Mouse (Mus musculus) lung, embryonic 15.5 days (tissue): Measurements from ENCODE around the gene Leap2. TPM values are rescaled to one million over a fixed set of nuclear protein-coding genes. Genes with fewer than 3 reads are reported as not detected.

ENCODE experiments used
- ATAC-seq: fragments of 200-750 bp; cut with Nextera tagmentation; 2 replicates; pipeline ENCODE4 v1.8.0; 2017; ENCODE audit warnings: moderate number of reproducible peaks, borderline replicate concordance; ENCODE audit not compliant: low FRiP score, low TSS enrichment; ENCODE audit errors: extremely low read depth
- H3K27ac ChIP-seq: fragments of 300-500 bp; sonication (generic); 2 replicates; pipeline ENCODE4 v1.5.1; 2015; ENCODE audit warnings: moderate library complexity, mild to moderate bottlenecking, inconsistent platforms
- H3K27me3 ChIP-seq: fragments of 300-500 bp; sonication (generic); 2 replicates; pipeline ENCODE4 v1.6.1; 2015; ENCODE audit warnings: inconsistent platforms
- H3K36me3 ChIP-seq: fragments of 300-500 bp; sonication (generic); 2 replicates; pipeline ENCODE4 v1.6.1; 2015; ENCODE audit warnings: inconsistent platforms
- H3K4me1 ChIP-seq: fragments of 300-500 bp; sonication (generic); 2 replicates; pipeline ENCODE4 v1.6.1; 2015; ENCODE audit warnings: inconsistent platforms
- H3K4me2 ChIP-seq: fragments of 300-500 bp; sonication (generic); 2 replicates; pipeline ENCODE4 v1.6.1; 2015; ENCODE audit warnings: inconsistent platforms, mild to moderate bottlenecking, moderate library complexity
- H3K4me3 ChIP-seq: fragments of 300-500 bp; sonication (generic); 2 replicates; pipeline ENCODE4 v1.5.1; 2015; ENCODE audit warnings: mild to moderate bottlenecking, inconsistent platforms
- H3K9ac ChIP-seq: fragments of 300-500 bp; sonication (generic); 2 replicates; pipeline ENCODE4 v1.6.1; 2015; ENCODE audit warnings: inconsistent platforms
- H3K9me3 ChIP-seq: fragments of 300-500 bp; sonication (generic); 2 replicates; pipeline ENCODE4 v1.6.1; 2016; ENCODE audit warnings: inconsistent platforms
- WGBS: fragments of 180-500 bp; shearing (Covaris S2); methylation state at CpG from one replicate; pipeline ENCODE4 v1.1.7; 2015; 5-methylcytosine and 5-hydroxymethylcytosine counted together
- polyA plus RNA-seq: library from polyadenylated mRNA; unstranded; fragments of >200 nt; fragmentation: Nextera tagmentation; extraction: Ambion mirVana; gene quantifications from 2 replicates; pipeline ENCODE4 v1.2.1, GENCODE M21; 2015

Gene Leap2
- 0.34 TPM in 1 of 2 replicates, not detected in the other for polyA plus RNA-seq

DNA sequence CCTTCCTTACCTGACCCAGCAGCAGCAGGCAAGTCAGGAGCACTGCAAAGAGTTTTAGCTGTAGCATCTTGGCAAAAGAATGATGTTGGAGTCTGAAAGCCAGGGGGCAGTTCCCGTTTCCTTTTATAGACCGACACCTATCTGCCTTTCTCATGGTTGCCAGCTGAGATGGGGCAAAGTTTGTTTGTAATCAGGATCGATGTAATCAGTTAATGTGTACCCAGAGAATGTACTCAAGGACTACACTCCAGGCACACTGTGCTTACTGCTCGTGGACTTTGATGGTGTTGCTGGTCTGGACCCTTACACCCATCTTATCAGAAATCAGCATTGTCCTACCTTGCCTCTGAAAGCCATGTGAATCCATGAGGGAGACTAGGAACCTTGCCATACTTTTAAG is at the start of gene Leap2:
Gene Leap2 (minus strand): TSS at position 135 of the 400 bp plus-strand sequence.
- Histone ChIP-seq H3K4me2 (no peak within 1 kb of the TSS), H3K36me3 (peaks cover 25% of the 10 kb centered on the region), H3K9me3 (no peaks in the 10 kb centered on the region), H3K9ac (no peak within 1 kb of the TSS), H3K4me1 (no peaks in the 10 kb centered on the region), H3K4me3 (no peak within 1 kb of the TSS), H3K27ac (no peak within 1 kb of the TSS), H3K27me3 (no peaks in the 10 kb centered on the region)
- no peak for ATAC-seq
- 75% methylated on average over 4 of the region's 4 CpGs for WGBS

DNA sequence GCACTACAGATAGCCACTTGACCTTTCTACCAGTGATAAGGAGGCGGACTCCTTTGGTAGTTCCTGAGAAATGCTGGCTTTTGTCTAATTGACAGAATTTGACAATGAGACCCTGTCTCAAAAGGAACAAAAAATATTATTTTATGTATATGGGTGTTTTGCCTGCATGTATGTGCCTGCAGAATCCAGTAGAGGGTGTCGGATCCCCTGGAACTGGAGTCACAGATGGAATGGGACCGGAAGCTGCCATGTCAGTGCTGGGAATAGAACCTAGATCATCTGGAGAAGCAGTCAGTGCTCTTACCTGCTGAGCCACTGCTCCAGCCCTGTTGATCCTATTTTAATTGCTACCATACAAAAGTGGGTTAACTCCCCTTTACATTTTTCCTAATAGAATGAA is 49.7 kb upstream of the Leap2 start:
- no peaks in the 10 kb centered on the region for H3K9me3 ChIP-seq
- ATAC-seq = no peak
- H3K4me1 ChIP-seq = peaks cover 5% of the 10 kb centered on the region
- no peak overlapping the region for H3K4me2 ChIP-seq
- no peaks in the 10 kb centered on the region for H3K36me3 ChIP-seq
- H3K9ac ChIP-seq = no peak overlapping the region
- H3K4me3 ChIP-seq = no peak overlapping the region
- peaks cover 76% of the 10 kb centered on the region for H3K27me3 ChIP-seq
- no peak overlapping the region for H3K27ac ChIP-seq
- WGBS = 72% methylated on average over 3 of the region's 3 CpGs

DNA sequence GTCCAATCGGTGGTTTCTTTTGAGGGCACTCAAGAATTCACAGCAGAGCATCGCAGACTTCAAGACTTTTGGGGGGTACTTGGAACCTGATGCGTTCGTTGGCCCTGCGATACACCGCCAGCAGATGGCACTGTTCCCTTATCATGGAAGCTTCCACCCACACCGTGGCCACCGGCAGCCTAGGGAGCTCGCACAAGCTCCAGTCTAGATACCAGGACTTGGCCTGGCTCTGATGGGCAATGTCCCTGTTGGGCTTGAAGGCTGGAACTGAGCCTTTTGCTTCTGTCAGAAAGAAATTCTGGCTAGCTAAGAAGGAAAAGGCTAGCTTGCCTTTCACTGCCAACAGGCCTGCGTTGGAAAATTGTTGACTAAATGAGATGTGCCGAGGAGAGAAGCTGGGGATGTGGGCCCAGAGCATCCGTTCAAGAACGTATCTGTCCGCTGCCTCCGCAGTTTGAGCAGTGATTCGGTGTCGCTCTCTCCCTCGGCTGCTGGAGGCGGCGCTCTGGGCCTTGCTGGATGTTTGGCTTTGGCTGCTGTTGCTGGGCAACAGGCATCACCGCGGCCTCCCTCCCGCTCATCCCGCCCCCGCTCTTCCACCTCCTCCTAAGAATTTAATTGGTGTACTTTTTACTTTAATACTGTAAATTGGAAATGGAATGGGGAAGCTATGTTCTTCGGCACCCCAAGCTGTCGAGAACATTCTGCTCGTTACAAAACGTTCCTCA is 47.2 kb upstream of the Leap2 start, which contains the start of gene Gm9837:
Gene Gm9837 (minus strand): TSS at position 512 of the 728 bp plus-strand sequence.
- Histone ChIP-seq H3K9ac (no peak within 1 kb of the TSS), H3K4me2 (peak within 1 kb of the TSS; percentile 43), H3K27ac (no peak within 1 kb of the TSS), H3K36me3 (no peaks in the 10 kb centered on the region), H3K4me1 (peaks cover 13% of the 10 kb centered on the region), H3K9me3 (no peaks in the 10 kb centered on the region), H3K27me3 (peaks cover 76% of the 10 kb centered on the region), H3K4me3 (no peak within 1 kb of the TSS)
- 3% methylated on average over 29 of the region's 29 CpGs for WGBS
- ATAC-seq = peak; percentile 54; the same call in 1 of the 2 replicates

DNA sequence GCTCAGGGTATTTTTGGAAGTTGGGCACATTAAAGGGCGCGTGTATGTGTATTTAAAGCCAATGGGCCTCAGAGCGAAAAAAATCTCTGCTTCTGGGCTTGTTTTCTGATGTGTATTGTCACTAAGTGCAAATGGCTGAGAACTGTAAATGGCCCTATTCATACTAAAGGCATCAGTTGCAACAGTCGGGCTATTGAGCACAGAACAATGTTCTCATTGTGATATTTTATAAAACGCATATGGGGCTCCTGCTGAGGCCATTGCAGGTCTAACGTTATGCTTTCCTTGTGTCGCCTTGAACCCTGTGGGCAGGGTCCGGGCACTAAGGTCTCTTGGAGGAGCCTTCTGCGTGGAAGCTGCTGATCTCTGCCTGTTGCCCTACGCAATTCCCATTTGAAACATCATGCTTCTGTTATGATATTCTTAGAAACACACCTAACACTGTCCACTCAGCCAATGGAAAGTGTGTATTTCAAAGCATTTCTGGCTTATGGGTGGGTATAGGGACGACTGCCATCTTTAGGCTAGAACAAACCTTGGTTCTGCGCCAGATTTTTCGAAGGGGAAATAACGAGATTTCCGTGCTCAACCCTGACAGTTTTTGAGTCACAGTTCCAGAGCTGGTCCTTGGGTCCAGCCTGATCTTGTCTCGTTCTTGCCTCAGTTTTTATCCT is 46.5 kb upstream of the Leap2 start:
- H3K9me3 ChIP-seq = no peaks in the 10 kb centered on the region
- H3K27me3 ChIP-seq = peaks cover 76% of the 10 kb centered on the region
- 33% methylated on average over 16 of the region's 16 CpGs for WGBS
- no peak for ATAC-seq
- H3K4me2 ChIP-seq = peak overlapping the region; percentile 43
- H3K4me1 ChIP-seq = peaks cover 13% of the 10 kb centered on the region
- no peak overlapping the region for H3K4me3 ChIP-seq
- no peak overlapping the region for H3K27ac ChIP-seq
- H3K36me3 ChIP-seq = no peaks in the 10 kb centered on the region
- no peak overlapping the region for H3K9ac ChIP-seq

DNA sequence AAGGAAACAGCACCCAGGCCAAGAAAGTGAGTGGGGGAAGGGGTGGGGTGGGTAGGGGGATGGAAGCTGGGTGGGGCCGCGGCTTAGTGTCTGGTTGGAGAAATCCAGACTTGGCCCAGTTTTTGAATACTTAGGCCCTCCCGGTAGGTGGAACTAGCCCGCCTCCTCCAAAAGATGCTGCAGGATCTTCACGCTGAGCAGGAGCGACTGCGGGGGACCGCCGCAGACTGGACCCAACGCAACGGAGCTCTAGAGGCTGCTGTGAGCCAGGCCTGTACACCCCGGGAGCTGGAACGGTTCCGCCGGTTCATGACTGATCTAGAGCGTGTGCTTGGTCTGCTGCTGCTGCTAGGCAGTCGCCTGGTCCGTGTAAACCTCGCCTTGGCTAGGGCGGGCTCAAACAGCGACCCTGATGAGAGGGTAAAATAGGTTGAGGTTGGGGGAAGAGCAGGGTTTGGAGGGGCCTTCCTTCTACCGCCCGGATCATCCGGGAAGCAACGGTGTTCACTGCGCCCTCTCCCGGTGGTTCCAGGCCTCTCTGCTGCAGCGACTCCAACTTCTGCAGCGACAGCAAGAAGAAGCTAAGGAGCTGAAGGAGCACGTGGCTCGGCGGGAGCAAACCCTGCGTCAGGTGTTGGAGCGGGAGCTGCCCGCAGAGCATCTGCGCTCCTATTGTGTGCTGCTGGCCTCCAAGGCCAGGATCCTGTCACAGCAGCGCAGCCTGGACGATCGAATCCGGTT is 43.4 kb upstream of the Leap2 start:
- no peaks in the 10 kb centered on the region for H3K9me3 ChIP-seq
- peaks cover 22% of the 10 kb centered on the region for H3K4me1 ChIP-seq
- H3K9ac ChIP-seq = no peak overlapping the region
- H3K4me2 ChIP-seq = peak overlapping the region; percentile 61
- H3K27ac ChIP-seq = no peak overlapping the region
- no peaks in the 10 kb centered on the region for H3K36me3 ChIP-seq
- H3K4me3 ChIP-seq = peak overlapping the region; percentile 33
- WGBS = 6% methylated on average over 40 of the region's 40 CpGs
- ATAC-seq = peak; percentile 41
- peaks cover 85% of the 10 kb centered on the region for H3K27me3 ChIP-seq

DNA sequence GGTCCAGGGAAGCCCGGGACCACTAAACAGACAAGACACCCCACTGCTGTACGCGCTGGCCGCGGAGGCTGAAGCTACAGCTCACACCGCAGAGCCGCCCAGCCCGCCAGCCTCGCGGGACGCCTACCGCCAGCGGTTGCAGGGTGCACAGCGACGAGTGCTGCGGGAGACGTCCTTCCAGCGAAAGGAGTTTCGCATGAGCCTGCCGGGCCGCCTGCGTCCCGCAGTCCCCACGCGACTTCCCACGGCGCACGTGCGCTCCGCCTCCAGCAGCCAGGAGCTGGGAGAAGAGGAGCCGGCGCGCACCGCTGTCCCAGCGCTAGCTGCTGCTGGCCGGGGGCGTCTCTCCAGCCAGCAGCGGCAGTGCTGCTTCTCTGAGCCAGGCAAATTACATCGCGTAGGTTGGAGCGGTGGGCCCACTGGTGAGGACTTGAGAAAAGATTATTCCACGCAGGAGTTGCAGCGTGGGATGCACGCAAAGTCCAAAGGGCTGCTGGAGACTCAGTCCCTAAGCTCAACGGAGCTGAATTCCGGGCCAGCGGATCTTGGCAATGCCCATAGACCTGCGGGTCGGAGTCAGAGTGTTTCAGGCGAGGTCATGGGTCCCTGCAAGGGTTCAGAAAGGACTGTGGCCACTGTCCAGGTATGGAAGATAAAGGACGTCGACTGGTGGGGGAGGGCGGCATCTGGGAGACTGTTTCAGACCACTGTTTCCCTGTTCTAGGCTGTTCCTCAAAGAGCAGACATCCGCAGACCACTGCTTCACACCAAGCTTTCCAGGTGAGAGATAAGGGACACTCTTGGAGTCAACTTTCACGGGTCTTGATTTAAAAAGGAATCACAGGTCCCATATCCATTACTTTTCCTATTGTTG is 40.8 kb upstream of the Leap2 start:
- no peak for ATAC-seq
- H3K9ac ChIP-seq = 0 out of 2 replicates have a peak overlapping the region, but pooled peaks have one; percentile 6
- H3K4me1 ChIP-seq = peaks cover 17% of the 10 kb centered on the region
- H3K9me3 ChIP-seq = no peaks in the 10 kb centered on the region
- peak overlapping the region; percentile 43 for H3K4me3 ChIP-seq
- peak overlapping the region; percentile 90 for H3K4me2 ChIP-seq
- WGBS = 5% methylated on average over 54 of the region's 55 CpGs
- H3K27me3 ChIP-seq = peaks cover 78% of the 10 kb centered on the region
- no peak overlapping the region for H3K27ac ChIP-seq
- no peaks in the 10 kb centered on the region for H3K36me3 ChIP-seq

DNA sequence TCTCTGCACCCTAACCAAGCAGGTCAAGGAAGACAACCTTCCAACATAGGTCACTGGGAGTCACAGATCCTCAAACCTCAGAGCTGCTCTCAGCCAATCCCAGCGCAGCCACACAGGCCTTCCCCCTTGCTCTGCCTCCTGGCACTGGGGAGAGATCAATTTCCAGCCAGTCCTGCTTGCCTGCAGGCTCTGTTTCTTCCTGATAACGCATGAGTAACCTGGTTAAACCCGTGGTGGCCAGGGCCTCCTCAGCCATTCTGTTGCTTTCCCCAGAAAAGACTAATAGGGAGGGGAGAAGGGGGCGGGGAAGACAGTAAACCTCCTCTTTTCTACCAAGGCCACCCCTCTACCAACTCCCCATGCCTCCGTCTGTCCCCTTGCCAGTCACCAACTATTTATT is 38.8 kb upstream of the Leap2 start:
- no peaks in the 10 kb centered on the region for H3K9me3 ChIP-seq
- H3K27ac ChIP-seq = no peak overlapping the region
- H3K36me3 ChIP-seq = no peaks in the 10 kb centered on the region
- WGBS = 27% methylated on average over 5 of the region's 5 CpGs
- H3K4me3 ChIP-seq = no peak overlapping the region
- ATAC-seq = no peak
- no peak overlapping the region for H3K9ac ChIP-seq
- H3K27me3 ChIP-seq = peaks cover 60% of the 10 kb centered on the region
- H3K4me2 ChIP-seq = no peak overlapping the region
- peaks cover 16% of the 10 kb centered on the region for H3K4me1 ChIP-seq

DNA sequence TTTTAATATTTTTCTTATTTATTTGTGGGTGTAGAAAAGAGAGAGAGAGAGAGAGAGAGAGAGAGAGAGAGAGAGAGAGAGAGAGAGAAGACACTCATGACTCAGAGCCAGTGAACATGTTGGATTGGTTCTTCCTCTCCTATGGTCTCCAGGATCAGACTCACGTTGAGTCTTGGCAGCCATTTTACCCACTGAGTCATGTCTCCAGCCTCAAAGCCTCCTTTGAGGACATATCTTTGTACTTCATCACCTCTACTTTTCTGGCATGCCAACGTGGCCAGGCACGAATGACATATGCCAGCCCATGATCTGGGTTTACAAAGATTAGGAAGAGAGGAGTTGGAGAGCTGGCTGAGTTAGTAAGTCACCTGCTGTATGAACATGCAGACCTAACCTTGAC is 37.2 kb upstream of the Leap2 start:
- Histone ChIP-seq H3K36me3 (no peaks in the 10 kb centered on the region), H3K9ac (no peak overlapping the region), H3K4me3 (no peak overlapping the region), H3K27ac (no peak overlapping the region), H3K4me2 (no peak overlapping the region), H3K4me1 (peaks cover 14% of the 10 kb centered on the region), H3K9me3 (no peaks in the 10 kb centered on the region), H3K27me3 (peaks cover 46% of the 10 kb centered on the region)
- no peak for ATAC-seq
- WGBS = 66% methylated on average over 3 of the region's 3 CpGs

DNA sequence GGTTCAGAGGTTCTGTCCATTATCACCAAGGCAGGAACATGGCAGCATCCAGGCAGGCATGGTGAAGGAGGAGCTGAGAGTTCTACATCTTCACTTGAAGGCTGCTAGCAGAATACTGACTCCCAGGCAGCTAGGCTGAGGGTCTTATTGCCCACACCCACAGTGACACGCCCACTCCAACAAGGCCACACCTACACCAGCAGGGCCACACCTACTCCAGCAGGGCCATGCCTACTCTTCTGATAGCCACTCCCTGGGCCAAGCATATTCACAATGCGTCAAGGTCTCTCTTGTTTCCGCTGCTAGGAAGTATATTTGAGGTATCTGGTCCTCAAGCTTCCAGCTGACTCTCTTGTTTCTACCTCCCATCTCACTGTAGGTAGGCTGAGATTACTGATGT is 36.0 kb upstream of the Leap2 start:
- H3K4me1 ChIP-seq = peaks cover 14% of the 10 kb centered on the region
- no peaks in the 10 kb centered on the region for H3K9me3 ChIP-seq
- H3K27ac ChIP-seq = no peak overlapping the region
- no peak overlapping the region for H3K9ac ChIP-seq
- no peak for ATAC-seq
- H3K36me3 ChIP-seq = no peaks in the 10 kb centered on the region
- peaks cover 34% of the 10 kb centered on the region for H3K27me3 ChIP-seq
- WGBS = 64% methylated on average over 3 of the region's 3 CpGs
- H3K4me2 ChIP-seq = no peak overlapping the region
- no peak overlapping the region for H3K4me3 ChIP-seq

DNA sequence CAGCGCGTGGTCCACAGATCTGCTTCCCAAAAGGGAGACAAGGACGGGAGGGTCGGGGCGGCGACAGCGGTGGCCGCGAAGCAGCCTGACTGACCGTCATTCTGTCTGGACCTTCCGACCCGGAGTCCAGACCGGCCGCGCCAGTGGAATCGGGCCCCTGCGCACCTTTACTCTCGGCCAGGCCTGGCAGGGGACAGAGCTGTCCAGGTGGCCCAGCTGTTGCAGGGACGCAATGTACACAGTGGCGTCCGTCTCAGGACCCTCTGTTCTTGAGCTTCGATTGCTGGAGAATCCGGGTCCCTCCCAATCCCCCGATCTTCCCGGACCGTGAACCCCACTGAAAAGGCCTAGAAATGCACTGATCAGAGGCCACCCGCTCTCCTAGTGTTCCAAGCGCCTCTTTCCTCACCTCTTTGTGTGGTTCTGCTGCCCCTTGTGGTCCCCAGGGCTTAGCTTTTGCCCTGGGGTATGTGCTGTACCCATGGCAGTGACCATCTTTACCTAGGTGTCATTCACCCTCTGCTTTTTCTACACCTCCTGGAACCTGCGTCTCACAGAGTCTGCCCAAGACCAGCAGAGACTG is 34.5 kb upstream of the Leap2 start:
- peak overlapping the region; percentile 91 for H3K4me2 ChIP-seq
- peaks cover 5% of the 10 kb centered on the region for H3K4me1 ChIP-seq
- no peaks in the 10 kb centered on the region for H3K36me3 ChIP-seq
- no peak overlapping the region for H3K27ac ChIP-seq
- peak; percentile 46; the same call in 1 of the 2 replicates for ATAC-seq
- H3K27me3 ChIP-seq = peaks cover 19% of the 10 kb centered on the region
- WGBS = 7% methylated on average over 29 of the region's 29 CpGs
- H3K9ac ChIP-seq = peak overlapping the region; percentile 59
- H3K9me3 ChIP-seq = no peaks in the 10 kb centered on the region
- peak overlapping the region; percentile 49 for H3K4me3 ChIP-seq
